In the genomic region with DNA sequence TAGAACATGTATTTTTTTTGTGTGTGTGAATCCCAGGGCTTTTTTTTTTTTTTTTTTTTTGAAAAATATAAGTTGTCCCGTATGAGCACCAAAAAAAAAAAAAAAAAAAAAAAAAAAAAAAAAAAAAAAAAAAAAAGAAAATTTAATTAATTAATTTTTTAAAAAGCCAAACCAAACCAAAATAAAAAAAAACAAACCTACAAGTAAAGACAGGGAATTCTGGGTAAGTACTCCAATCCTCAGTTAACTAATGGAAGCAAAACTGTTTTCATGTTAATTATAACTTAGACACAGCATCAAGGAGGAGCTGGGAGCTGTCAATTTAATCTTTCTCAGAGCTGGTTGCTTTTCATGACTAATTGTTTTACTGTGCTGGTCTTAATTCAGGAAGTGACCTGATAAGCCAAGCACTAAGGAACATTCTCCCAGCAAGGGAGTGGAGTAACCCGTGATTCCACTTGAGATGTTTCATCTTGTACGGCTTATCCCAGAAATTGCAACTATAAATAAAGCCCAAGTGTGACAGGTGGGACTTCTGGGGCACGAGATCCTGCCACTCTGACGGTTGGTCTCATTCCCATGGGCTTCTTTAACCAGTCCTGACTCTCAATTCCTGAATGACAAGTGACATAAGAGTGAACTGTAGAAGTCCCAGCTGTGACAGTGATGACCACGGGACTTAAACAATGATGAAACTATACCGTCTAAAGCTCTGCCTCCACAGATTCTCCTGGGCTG, we compare ENCODE assay signal across 21 mouse cellular contexts.
DNase-seq lines count a peak whose midpoint lies in the region; ATAC-seq and TF ChIP-seq lines count a peak whose summit lies in the region.
"Had no signal": no experiment of that assay in that cellular context is flagged by ENCODE, and none has a peak within 500 bp of the region (broad histone marks: within the 10 kb centered on the region; RNA-seq: fewer than 3 reads in every experiment).

No protein-coding gene starts in this region.

- no peaks in the 10 kb centered on the region for H3K9me3 ChIP-seq in embryonic facial prominence, embryonic 14.5 days (ENCODE audit: control insufficient read depth, low read length)
- H3K9me3 ChIP-seq in embryonic facial prominence, embryonic 10.5 days = no peaks in the 10 kb centered on the region
- H3K9me3 ChIP-seq in heart, embryonic 14.5 days (ENCODE audit: control insufficient read depth, low read length) = no peaks in the 10 kb centered on the region
- H3K9me3 ChIP-seq in lung, postnatal 0 days (ENCODE audit: low read length) = no peaks in the 10 kb centered on the region
- no peaks in the 10 kb centered on the region for H3K9me3 ChIP-seq in hindbrain, embryonic 16.5 days (ENCODE audit: control insufficient read depth, low read length)
- H3K9me3 ChIP-seq: embryonic facial prominence, embryonic 13.5 days; forebrain, embryonic 13.5 days; heart, embryonic 15.5 days; hindbrain, embryonic 13.5 days; intestine, embryonic 15.5 days had no signal

- no peak overlapping the region for H3K4me3 ChIP-seq in embryonic facial prominence, embryonic 14.5 days (ENCODE audit: low read depth, low read length)
- H3K4me3 ChIP-seq in embryonic facial prominence, embryonic 10.5 days = no peak overlapping the region
- no peak overlapping the region for H3K4me3 ChIP-seq in heart, embryonic 14.5 days (ENCODE audit: control insufficient read depth in 1 of 2, insufficient read depth in 1 of 2, low read depth in 1 of 2, low read length in 2 of 2)
- no peak overlapping the region for H3K4me3 ChIP-seq in lung, postnatal 0 days (ENCODE audit: low read depth, low read length)
- H3K4me3 ChIP-seq in hindbrain, embryonic 16.5 days (ENCODE audit: low read length) = no peak overlapping the region
- H3K4me3 ChIP-seq: embryonic facial prominence, embryonic 13.5 days; forebrain, embryonic 13.5 days; heart, embryonic 15.5 days; hindbrain, embryonic 13.5 days; intestine, embryonic 15.5 days had no signal

- WGBS in embryonic facial prominence, embryonic 14.5 days = 69% methylated on average over 7 of the region's 7 CpGs
- 79% methylated on average over 7 of the region's 7 CpGs for WGBS in embryonic facial prominence, embryonic 10.5 days
- WGBS in heart, embryonic 14.5 days = 30% methylated on average over 7 of the region's 7 CpGs
- 43% methylated on average over 6 of the region's 7 CpGs for WGBS in lung, postnatal 0 days
- whole genome bisulfite sequencing in hindbrain, embryonic 16.5 days = 66% methylated on average over 7 of the region's 7 CpGs

- H3K9ac ChIP-seq in embryonic facial prominence, embryonic 14.5 days (ENCODE audit: low read depth, low read length) = no peak overlapping the region
- H3K9ac ChIP-seq in heart, embryonic 14.5 days (ENCODE audit: low read length) = no peak overlapping the region
- no peak overlapping the region for H3K9ac ChIP-seq in lung, postnatal 0 days (replicated peaks; ENCODE audit: low read depth)
- no peak overlapping the region for H3K9ac ChIP-seq in hindbrain, embryonic 16.5 days (ENCODE audit: low read depth, low read length)
- H3K9ac ChIP-seq: embryonic facial prominence, embryonic 13.5 days; forebrain, embryonic 13.5 days; forebrain, postnatal 0 days; heart, embryonic 15.5 days; hindbrain, embryonic 13.5 days; intestine, embryonic 15.5 days had no signal

- ATAC-seq in embryonic facial prominence, embryonic 14.5 days (ENCODE audit: low read depth) = no peak
- peak; percentile 49; the same call in 1 of the 2 replicates for ATAC-seq in heart, embryonic 14.5 days (ENCODE audit: insufficient number of reproducible peaks, insufficient read depth, low FRiP score, low read depth)
- no peak for ATAC-seq in lung, postnatal 0 days
- no peak for ATAC-seq in hindbrain, embryonic 16.5 days
- ATAC-seq: forebrain, embryonic 13.5 days; forebrain, postnatal 0 days; intestine, embryonic 15.5 days had no signal

- TF ChIP-seq CTCF in lung, postnatal 0 days (IDR thresholded peaks at IDR 0.05) = no peak

- no peak for TF ChIP-seq EP300 in lung, postnatal 0 days (IDR thresholded peaks at IDR 0.05)

- H3K27ac ChIP-seq in embryonic facial prominence, embryonic 14.5 days (replicated peaks; ENCODE audit: low read depth, low read length) = no peak overlapping the region
- H3K27ac ChIP-seq in embryonic facial prominence, embryonic 10.5 days (replicated peaks) = no peak overlapping the region
- H3K27ac ChIP-seq in heart, embryonic 14.5 days (replicated peaks in 1 of 2; ENCODE audit: control insufficient read depth in 1 of 2, insufficient read depth in 1 of 2, low read depth in 2 of 2, low read length in 2 of 2) = 0 out of 4 replicates have a peak overlapping the region, but pooled peaks of 1 of the 2 experiments have one; percentile 1
- H3K27ac ChIP-seq in lung, postnatal 0 days (ENCODE audit: low read length) = no peak overlapping the region
- no peak overlapping the region for H3K27ac ChIP-seq in hindbrain, embryonic 16.5 days (ENCODE audit: low read depth, low read length)
- H3K27ac ChIP-seq: embryonic facial prominence, embryonic 13.5 days; forebrain, embryonic 13.5 days; heart, embryonic 15.5 days; hindbrain, embryonic 13.5 days; intestine, embryonic 15.5 days had no signal

- H3K36me3 ChIP-seq in embryonic facial prominence, embryonic 14.5 days (ENCODE audit: control insufficient read depth, insufficient read depth, low read length) = no peaks in the 10 kb centered on the region
- no peaks in the 10 kb centered on the region for H3K36me3 ChIP-seq in embryonic facial prominence, embryonic 10.5 days (replicated peaks)
- H3K36me3 ChIP-seq in heart, embryonic 14.5 days (ENCODE audit: control insufficient read depth, insufficient read depth, low read length) = no peaks in the 10 kb centered on the region
- H3K36me3 ChIP-seq in lung, postnatal 0 days (ENCODE audit: insufficient read depth, low read length) = no peaks in the 10 kb centered on the region
- H3K36me3 ChIP-seq in hindbrain, embryonic 16.5 days (ENCODE audit: control insufficient read depth, insufficient read depth, low read length) = no peaks in the 10 kb centered on the region
- H3K36me3 ChIP-seq: embryonic facial prominence, embryonic 13.5 days; heart, embryonic 15.5 days; hindbrain, embryonic 13.5 days; intestine, embryonic 15.5 days had no signal

- H3K4me2 ChIP-seq in embryonic facial prominence, embryonic 14.5 days (ENCODE audit: low read depth, low read length) = no peak overlapping the region
- H3K4me2 ChIP-seq in heart, embryonic 14.5 days (ENCODE audit: low read length) = peak overlapping the region; percentile 29; the same call in 1 of the 2 replicates
- no peak overlapping the region for H3K4me2 ChIP-seq in lung, postnatal 0 days (replicated peaks; ENCODE audit: low read depth, low read length)
- no peak overlapping the region for H3K4me2 ChIP-seq in hindbrain, embryonic 16.5 days (ENCODE audit: low read length)
- H3K4me2 ChIP-seq: embryonic facial prominence, embryonic 13.5 days; forebrain, embryonic 13.5 days; heart, embryonic 15.5 days; hindbrain, embryonic 13.5 days; intestine, embryonic 15.5 days had no signal

- peak; percentile 34 for DNase-seq in embryonic facial prominence, embryonic 14.5 days (ENCODE audit: low spot score)
- DNase-seq in embryonic facial prominence, embryonic 10.5 days (ENCODE audit: low spot score) = no peak
- no peak for DNase-seq in heart, postnatal 36 days
- DNase-seq in lung, postnatal 0 days (ENCODE audit: low spot score) = peak; percentile 31
- no peak for DNase-seq in lung, postnatal 10 days
- peak; percentile 45 for DNase-seq in retina, embryonic 14.5 days (ENCODE audit: low spot score)
- DNase-seq: adrenal gland, adult 8-10 months; B cell, adult 2 months; cerebellum, adult 11 months; cerebellum, adult 8-10 months; cerebellum, postnatal 25 days; forebrain, postnatal 0 days; gastrocnemius, postnatal 14 days; kidney, adult 18-20 months had no signal

- H3K27me3 ChIP-seq in embryonic facial prominence, embryonic 14.5 days (replicated peaks; ENCODE audit: control insufficient read depth, insufficient read depth, low read length) = no peaks in the 10 kb centered on the region
- H3K27me3 ChIP-seq in embryonic facial prominence, embryonic 10.5 days (replicated peaks; ENCODE audit: low read depth, poor library complexity, severe bottlenecking) = no peaks in the 10 kb centered on the region
- H3K27me3 ChIP-seq in heart, embryonic 14.5 days (ENCODE audit: control insufficient read depth, insufficient read depth, low read length) = peaks cover 16% of the 10 kb centered on the region
- H3K27me3 ChIP-seq in lung, postnatal 0 days (replicated peaks; ENCODE audit: insufficient read depth, low read length) = no peaks in the 10 kb centered on the region
- H3K27me3 ChIP-seq in hindbrain, embryonic 16.5 days (replicated peaks; ENCODE audit: control insufficient read depth, insufficient read depth, low read length) = no peaks in the 10 kb centered on the region
- H3K27me3 ChIP-seq: embryonic facial prominence, embryonic 13.5 days; forebrain, embryonic 13.5 days; hindbrain, embryonic 13.5 days; intestine, embryonic 15.5 days had no signal

- intact Hi-C loops in heart, postnatal 36 days (cut with DNase I) = no loop called here

- no peaks in the 10 kb centered on the region for H3K4me1 ChIP-seq in embryonic facial prominence, embryonic 14.5 days (ENCODE audit: control insufficient read depth, insufficient read depth, low read length)
- 0 out of 2 replicates have a peak, but pooled peaks cover 4% of the 10 kb centered on the region for H3K4me1 ChIP-seq in embryonic facial prominence, embryonic 10.5 days
- H3K4me1 ChIP-seq in heart, embryonic 14.5 days (ENCODE audit: control insufficient read depth in 2 of 2, insufficient read depth in 2 of 2, low read length in 2 of 2) = peaks cover 7 to 17% of the 10 kb centered on the region in 2 experiments
- no peaks in the 10 kb centered on the region for H3K4me1 ChIP-seq in lung, postnatal 0 days (ENCODE audit: insufficient read depth, low read depth, low read length)
- no peaks in the 10 kb centered on the region for H3K4me1 ChIP-seq in hindbrain, embryonic 16.5 days (ENCODE audit: control insufficient read depth, insufficient read depth, low read depth, low read length)
- H3K4me1 ChIP-seq: intestine, embryonic 15.5 days had no signal

Comparison
In these comparisons a context has a peak if more than half of its experiments do, and no peak if none do; other contexts are left out.
1. DNase-seq: peak in embryonic facial prominence, embryonic 14.5 days (single experiment), lung, postnatal 0 days (single experiment) and retina, embryonic 14.5 days (single experiment); none in embryonic facial prominence, embryonic 10.5 days (single experiment), heart, postnatal 36 days (0 of 2) and lung, postnatal 10 days (single experiment).